Mouse (Mus musculus) spleen, adult 2 months (tissue): ENCODE results near the gene Spty2d1. TPM values are rescaled to one million over a fixed set of nuclear protein-coding genes. Genes with fewer than 3 reads are reported as not detected.
"Not testable (repeated sequence)": the region's sequence is repeated elsewhere in the genome, so short reads cannot be mapped to it uniquely, and the experiment has no call there.

Experiments used
- DNase-seq, 2 experiments: peaks; one replicate each; pipeline versions ENCODE4 v3.0.0 to v3.0.0-alpha.2; 2012 to 2021; ENCODE audit warnings: low spot score in 2 of 2, low read depth in 1 of 2
- H3K27ac ChIP-seq: fragments of 200-500 bp; 2 replicates; pipeline ENCODE4 v1.5.1; 2012; ENCODE audit warnings: low read length, inconsistent platforms; ENCODE audit not compliant: insufficient read depth
- H3K27me3 ChIP-seq: fragments of 200-500 bp; 2 replicates; pipeline ENCODE4 v1.6.1; 2012; ENCODE audit warnings: mild to moderate bottlenecking, moderate library complexity, low read length, inconsistent platforms; ENCODE audit not compliant: control insufficient read depth, insufficient read depth
- H3K36me3 ChIP-seq: fragments of 200-500 bp; 2 replicates; pipeline ENCODE4 v1.6.1; 2012; ENCODE audit warnings: mild to moderate bottlenecking, low read length, inconsistent platforms; ENCODE audit not compliant: control insufficient read depth, insufficient read depth
- H3K4me1 ChIP-seq: fragments of 200-500 bp; 2 replicates; pipeline ENCODE4 v1.6.1; 2011; ENCODE audit warnings: inconsistent platforms; ENCODE audit not compliant: control insufficient read depth, insufficient read depth, insufficient read length
- H3K4me3 ChIP-seq: fragments of 200-500 bp; 2 replicates; pipeline ENCODE4 v1.5.1; 2011; ENCODE audit warnings: mild to moderate bottlenecking, inconsistent platforms; ENCODE audit not compliant: insufficient read depth, insufficient read length; ENCODE audit errors: extremely low read depth
- CTCF ChIP-seq: fragments of 200-500 bp; IDR thresholded peaks from 2 replicates; pipeline ENCODE4 v1.5.1; 2011; ENCODE audit warnings: mild to moderate bottlenecking, inconsistent platforms; ENCODE audit not compliant: insufficient read depth, insufficient read length, insufficient replicate concordance; ENCODE audit errors: extremely low read depth
- POLR2A ChIP-seq: fragments of 200-500 bp; IDR thresholded peaks from 2 replicates; pipeline ENCODE4 v1.6.1; 2011; ENCODE audit warnings: low read depth, low read length, inconsistent platforms
- WGBS: fragments of 180-500 bp; shearing (Covaris S2); methylation state at CpG from one replicate; pipeline ENCODE4 v1.1.7; 2018; 5-methylcytosine and 5-hydroxymethylcytosine counted together
- polyA plus RNA-seq: library from polyadenylated mRNA; depleted of rRNA; stranded (reverse); fragments of >200 nt; gene quantifications from 2 replicates; pipeline ENCODE4 v1.2.3, GENCODE M21; 2012

Spty2d1 gene
- polyA plus RNA-seq, 1 experiment, result 3.8 TPM

- 73% methylated on average over 4 of the region's 4 CpGs for WGBS
- H3K27me3 ChIP-seq, result no peaks in the 10 kb centered on the region
- H3K36me3 ChIP-seq, result no peaks in the 10 kb centered on the region
- H3K27ac ChIP-seq, result no peak overlapping the region
- TF ChIP-seq POLR2A (no peak), CTCF (no peak)
- no peak for DNase-seq
- H3K4me1 ChIP-seq, result no peaks in the 10 kb centered on the region
- no peak overlapping the region for H3K4me3 ChIP-seq
Observed at GRCm38 (mm10) chr7:47034785-47035384, 26.7 kb upstream of the Spty2d1 start.

DNA sequence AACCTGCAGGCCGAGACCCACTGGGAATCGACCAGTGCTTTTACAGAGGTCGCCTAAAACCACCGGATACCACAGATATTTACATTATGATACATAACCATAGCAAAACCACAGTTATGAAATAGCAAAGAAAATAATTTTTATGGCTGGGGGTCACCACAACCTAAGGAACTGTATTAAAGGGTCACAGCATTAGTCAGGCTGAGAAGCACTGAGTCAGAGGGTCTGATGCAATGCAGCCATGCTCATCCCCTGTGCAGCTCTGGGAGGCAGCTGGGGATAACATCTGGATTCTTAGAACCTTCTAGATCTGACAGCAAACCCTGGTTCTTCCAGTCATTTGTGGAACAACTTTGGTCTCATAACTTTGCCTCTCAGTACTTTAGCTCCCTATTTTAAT lies 23.2 kb upstream of the Spty2d1 start:
- no peaks in the 10 kb centered on the region for H3K27me3 ChIP-seq
- no peaks in the 10 kb centered on the region for H3K36me3 ChIP-seq
- H3K27ac ChIP-seq, result no peak overlapping the region
- no peak overlapping the region for H3K4me3 ChIP-seq
- no peak for TF ChIP-seq CTCF
- TF ChIP-seq POLR2A, result no peak
- no peak for DNase-seq
- H3K4me1 ChIP-seq, result no peaks in the 10 kb centered on the region
- WGBS, result 47% methylated on average over 4 of the region's 4 CpGs

GRCm38 (mm10) chr7:47030517-47031193 lies 22.4 kb upstream of the Spty2d1 start:
- TF ChIP-seq CTCF, result no peak
- H3K4me1 ChIP-seq, result no peaks in the 10 kb centered on the region
- H3K27ac ChIP-seq, result no peak overlapping the region
- no peak overlapping the region for H3K4me3 ChIP-seq
- WGBS, result 66% methylated on average over 9 of the region's 9 CpGs
- no peaks in the 10 kb centered on the region for H3K36me3 ChIP-seq
- no peaks in the 10 kb centered on the region for H3K27me3 ChIP-seq
- DNase-seq, result no peak

DNA sequence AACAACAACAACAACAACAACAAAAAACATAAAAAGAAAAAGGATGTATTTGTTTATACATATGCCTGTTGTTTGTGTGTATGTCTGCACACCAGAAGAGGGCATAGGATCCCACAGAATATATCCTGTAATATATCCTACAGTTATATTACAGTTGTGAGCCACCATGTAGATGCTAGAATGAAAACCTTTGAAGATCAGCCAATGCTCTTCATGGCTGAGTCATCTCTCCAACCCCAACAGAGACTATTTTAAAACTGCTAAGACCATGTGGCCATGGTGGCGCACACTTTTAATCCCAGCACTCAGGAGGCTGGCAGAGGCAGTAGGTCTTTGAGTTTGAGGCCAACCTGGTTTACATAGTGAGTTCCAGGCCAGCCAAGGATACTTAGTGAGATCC lies 19.3 kb upstream of the Spty2d1 start:
- no peak for DNase-seq
- no peaks in the 10 kb centered on the region for H3K27me3 ChIP-seq
- H3K27ac ChIP-seq, result no peak overlapping the region
- peaks cover 3% of the 10 kb centered on the region; the same call in 1 of the 2 replicates for H3K4me1 ChIP-seq
- 93% methylated on average over 1 of the region's 1 CpGs for WGBS
- no peaks in the 10 kb centered on the region for H3K36me3 ChIP-seq
- no peak overlapping the region for H3K4me3 ChIP-seq
- TF ChIP-seq CTCF, result no peak
- TF ChIP-seq POLR2A, result no peak

- not testable (repeated sequence) for H3K36me3 ChIP-seq, DNase-seq, H3K27ac ChIP-seq, H3K4me3 ChIP-seq, H3K27me3 ChIP-seq, H3K4me1 ChIP-seq
- WGBS, result 89% methylated on average over 3 of the region's 3 CpGs
Observed at GRCm38 (mm10) chr7:47026899-47027298, 18.7 kb upstream of the Spty2d1 start.

DNA sequence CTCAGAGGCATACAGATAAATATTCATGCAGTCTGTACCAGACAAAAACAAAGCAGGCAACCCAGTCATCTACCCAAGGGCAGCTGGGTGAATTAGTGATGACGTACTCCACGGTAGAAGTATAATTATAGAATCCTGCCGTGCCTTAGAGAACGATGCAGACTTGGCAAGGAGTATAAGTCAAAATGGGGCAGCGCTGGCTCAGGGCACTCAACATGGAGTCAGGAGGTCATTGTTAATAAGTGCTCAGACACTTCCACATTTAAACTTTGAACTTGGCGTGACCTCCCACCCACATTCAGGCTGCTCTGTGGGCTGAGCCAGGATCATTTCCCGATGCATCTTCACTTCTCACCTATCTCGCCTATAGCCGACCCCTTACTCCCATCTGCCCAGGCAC lies 17.2 kb upstream of the Spty2d1 start:
- WGBS, result 77% methylated on average over 9 of the region's 9 CpGs
- no peaks in the 10 kb centered on the region for H3K27me3 ChIP-seq
- no peak for DNase-seq
- H3K27ac ChIP-seq, result no peak overlapping the region
- H3K4me1 ChIP-seq, result peaks cover 5% of the 10 kb centered on the region; the same call in 1 of the 2 replicates
- TF ChIP-seq POLR2A (no peak), CTCF (no peak)
- H3K4me3 ChIP-seq, result no peak overlapping the region
- H3K36me3 ChIP-seq, result no peaks in the 10 kb centered on the region

GRCm38 (mm10) chr7:47024454-47024853 lies 16.2 kb upstream of the Spty2d1 start:
- Histone ChIP-seq H3K4me3 (no peak overlapping the region), H3K36me3 (no peaks in the 10 kb centered on the region), H3K27ac (no peak overlapping the region), H3K4me1 (peaks cover 5% of the 10 kb centered on the region; the same call in 1 of the 2 replicates), H3K27me3 (no peaks in the 10 kb centered on the region)
- 94% methylated on average over 7 of the region's 7 CpGs for WGBS
- no peak for TF ChIP-seq CTCF
- TF ChIP-seq POLR2A, result no peak
- no peak for DNase-seq
